Mouse (Mus musculus): ENCODE measurements at regions not wholly inside any gene's neighbourhood (a gene's known extent, or its start where the extent isn't known, plus 50 kb on each side); places are given as distances from the start of the nearest gene placed in this dataset.
"Not testable (repeated sequence)": the region's sequence is repeated elsewhere in the genome, so short reads cannot be mapped to it uniquely, and the experiment has no call there.

GRCm38 (mm10) chr17:82674593-82674992 is 540.5 kb upstream of the Pkdcc start:
- Histone ChIP-seq H3K27ac (no peak overlapping the region), H3K4me3 (no peak overlapping the region), H3K9ac (no peak overlapping the region), H3K4me2 (no peak overlapping the region), H3K36me3 (no peaks in the 10 kb centered on the region), H3K27me3 (replicated peaks) (no peaks in the 10 kb centered on the region), H3K4me1 (no peaks in the 10 kb centered on the region), H3K9me3 (replicated peaks) (no peaks in the 10 kb centered on the region)
- 52% methylated on average over 2 of the region's 2 CpGs for WGBS (ENCODE audit: insufficient replicate concordance)
- ATAC-seq, result no peak

GRCm38 (mm10) chr17:82666557-82666956 is 548.5 kb upstream of the Pkdcc start:
- not testable (repeated sequence) for H3K9ac ChIP-seq; H3K4me1 ChIP-seq; ATAC-seq; H3K27ac ChIP-seq; H3K9me3 ChIP-seq (replicated peaks); H3K4me2 ChIP-seq; H3K4me3 ChIP-seq; H3K36me3 ChIP-seq; H3K27me3 ChIP-seq (replicated peaks)
- 88% methylated on average over 1 of the region's 1 CpGs for WGBS (ENCODE audit: insufficient replicate concordance)

- H3K4me2 ChIP-seq, result no peak overlapping the region
- no peak overlapping the region for H3K27ac ChIP-seq
- no peaks in the 10 kb centered on the region for H3K4me1 ChIP-seq
- 81% methylated on average over 6 of the region's 6 CpGs for WGBS (ENCODE audit: insufficient replicate concordance)
- H3K36me3 ChIP-seq, result no peaks in the 10 kb centered on the region
- no peak overlapping the region for H3K4me3 ChIP-seq
- H3K9ac ChIP-seq, result no peak overlapping the region
- H3K9me3 ChIP-seq (replicated peaks), result no peaks in the 10 kb centered on the region
- H3K27me3 ChIP-seq (replicated peaks), result no peaks in the 10 kb centered on the region
- ATAC-seq, result no peak
These were observed 550.7 kb upstream of the Pkdcc start for GRCm38 (mm10) chr17:82664352-82664751.

GRCm38 (mm10) chr17:82636459-82637189 is 578.5 kb upstream of the Pkdcc start:
- Histone ChIP-seq H3K9ac (no peak overlapping the region), H3K27ac (no peak overlapping the region), H3K4me3 (no peak overlapping the region), H3K4me2 (no peak overlapping the region), H3K27me3 (replicated peaks) (no peaks in the 10 kb centered on the region), H3K9me3 (replicated peaks) (no peaks in the 10 kb centered on the region), H3K36me3 (no peaks in the 10 kb centered on the region), H3K4me1 (no peaks in the 10 kb centered on the region)
- 79% methylated on average over 1 of the region's 1 CpGs for WGBS (ENCODE audit: insufficient replicate concordance)
- ATAC-seq, result no peak

- Histone ChIP-seq H3K9me3 (replicated peaks) (no peaks in the 10 kb centered on the region), H3K36me3 (no peaks in the 10 kb centered on the region), H3K27me3 (replicated peaks) (no peaks in the 10 kb centered on the region), H3K4me2 (no peak overlapping the region), H3K4me1 (no peaks in the 10 kb centered on the region), H3K27ac (no peak overlapping the region), H3K9ac (no peak overlapping the region), H3K4me3 (no peak overlapping the region)
- ATAC-seq, result no peak
- 62% methylated on average over 4 of the region's 4 CpGs for WGBS (ENCODE audit: insufficient replicate concordance)
These were observed 579.2 kb upstream of the Pkdcc start for GRCm38 (mm10) chr17:82635849-82636248.

GRCm38 (mm10) chr17:82606642-82607175 is 608.4 kb upstream of the Pkdcc start:
- no peak for ATAC-seq
- 87% methylated on average over 3 of the region's 3 CpGs for WGBS (ENCODE audit: insufficient replicate concordance)
- no peak overlapping the region for H3K4me3 ChIP-seq
- no peaks in the 10 kb centered on the region for H3K4me1 ChIP-seq
- no peaks in the 10 kb centered on the region for H3K9me3 ChIP-seq (replicated peaks)
- no peak overlapping the region for H3K27ac ChIP-seq
- no peak overlapping the region for H3K4me2 ChIP-seq
- H3K36me3 ChIP-seq, result no peaks in the 10 kb centered on the region
- no peak overlapping the region for H3K9ac ChIP-seq
- no peaks in the 10 kb centered on the region for H3K27me3 ChIP-seq (replicated peaks)

- no peaks in the 10 kb centered on the region for H3K27me3 ChIP-seq (replicated peaks)
- no peak for ATAC-seq
- no peak overlapping the region for H3K4me2 ChIP-seq
- WGBS (ENCODE audit: insufficient replicate concordance), result 66% methylated on average over 2 of the region's 2 CpGs
- H3K36me3 ChIP-seq, result no peaks in the 10 kb centered on the region
- no peak overlapping the region for H3K27ac ChIP-seq
- no peaks in the 10 kb centered on the region for H3K4me1 ChIP-seq
- H3K4me3 ChIP-seq, result no peak overlapping the region
- H3K9ac ChIP-seq, result no peak overlapping the region
- H3K9me3 ChIP-seq (replicated peaks), result no peaks in the 10 kb centered on the region
These were observed 631.3 kb upstream of the Pkdcc start for GRCm38 (mm10) chr17:82583801-82584200.

- H3K9ac ChIP-seq, result no peak overlapping the region
- H3K36me3 ChIP-seq, result no peaks in the 10 kb centered on the region
- no peak overlapping the region for H3K4me2 ChIP-seq
- 60% methylated on average over 5 of the region's 5 CpGs for WGBS (ENCODE audit: insufficient replicate concordance)
- no peaks in the 10 kb centered on the region for H3K9me3 ChIP-seq (replicated peaks)
- ATAC-seq, result no peak
- H3K4me3 ChIP-seq, result no peak overlapping the region
- H3K27ac ChIP-seq, result no peak overlapping the region
- H3K27me3 ChIP-seq (replicated peaks), result no peaks in the 10 kb centered on the region
- no peaks in the 10 kb centered on the region for H3K4me1 ChIP-seq
These were observed 681.6 kb upstream of the Pkdcc start for GRCm38 (mm10) chr17:82533521-82533920.

- H3K36me3 ChIP-seq, result no peaks in the 10 kb centered on the region
- ATAC-seq, result no peak
- no peak overlapping the region for H3K4me2 ChIP-seq
- H3K27me3 ChIP-seq (replicated peaks), result no peaks in the 10 kb centered on the region
- no peak overlapping the region for H3K4me3 ChIP-seq
- no peaks in the 10 kb centered on the region for H3K4me1 ChIP-seq
- no peak overlapping the region for H3K27ac ChIP-seq
- no peaks in the 10 kb centered on the region for H3K9me3 ChIP-seq (replicated peaks)
- no peak overlapping the region for H3K9ac ChIP-seq
These were observed 697.0 kb upstream of the Pkdcc start for GRCm38 (mm10) chr17:82518129-82518528.

GRCm38 (mm10) chr17:82516850-82517249 is 698.2 kb upstream of the Pkdcc start:
- ATAC-seq, result no peak
- H3K27ac ChIP-seq, result no peak overlapping the region
- H3K27me3 ChIP-seq (replicated peaks), result no peaks in the 10 kb centered on the region
- H3K4me1 ChIP-seq, result no peaks in the 10 kb centered on the region
- no peaks in the 10 kb centered on the region for H3K9me3 ChIP-seq (replicated peaks)
- 47% methylated on average over 3 of the region's 3 CpGs for WGBS (ENCODE audit: insufficient replicate concordance)
- no peak overlapping the region for H3K4me2 ChIP-seq
- H3K36me3 ChIP-seq, result no peaks in the 10 kb centered on the region
- H3K4me3 ChIP-seq, result no peak overlapping the region
- H3K9ac ChIP-seq, result no peak overlapping the region

GRCm38 (mm10) chr17:82513816-82514215 is 701.3 kb upstream of the Pkdcc start:
- Histone ChIP-seq H3K27me3 (replicated peaks) (no peaks in the 10 kb centered on the region), H3K9me3 (replicated peaks) (no peaks in the 10 kb centered on the region), H3K4me2 (no peak overlapping the region), H3K4me1 (no peaks in the 10 kb centered on the region), H3K9ac (no peak overlapping the region), H3K36me3 (no peaks in the 10 kb centered on the region), H3K4me3 (no peak overlapping the region), H3K27ac (no peak overlapping the region)
- 54% methylated on average over 2 of the region's 2 CpGs for WGBS (ENCODE audit: insufficient replicate concordance)
- ATAC-seq, result no peak

GRCm38 (mm10) chr17:82504291-82504690 is 710.8 kb upstream of the Pkdcc start:
- WGBS (ENCODE audit: insufficient replicate concordance), result 68% methylated on average over 3 of the region's 3 CpGs
- H3K4me2 ChIP-seq, result no peak overlapping the region
- H3K9ac ChIP-seq, result no peak overlapping the region
- H3K36me3 ChIP-seq, result no peaks in the 10 kb centered on the region
- no peaks in the 10 kb centered on the region for H3K27me3 ChIP-seq (replicated peaks)
- no peaks in the 10 kb centered on the region for H3K9me3 ChIP-seq (replicated peaks)
- H3K27ac ChIP-seq, result no peak overlapping the region
- no peak for ATAC-seq
- no peak overlapping the region for H3K4me3 ChIP-seq
- no peaks in the 10 kb centered on the region for H3K4me1 ChIP-seq

- Histone ChIP-seq H3K4me1 (no peaks in the 10 kb centered on the region), H3K4me3 (no peak overlapping the region), H3K27ac (no peak overlapping the region), H3K27me3 (replicated peaks) (no peaks in the 10 kb centered on the region), H3K9me3 (replicated peaks) (no peaks in the 10 kb centered on the region), H3K4me2 (no peak overlapping the region), H3K36me3 (no peaks in the 10 kb centered on the region), H3K9ac (no peak overlapping the region)
- whole genome bisulfite sequencing (ENCODE audit: insufficient replicate concordance), result 40% methylated on average over 3 of the region's 3 CpGs
- no peak for ATAC-seq
These were observed 729.5 kb upstream of the Pkdcc start for GRCm38 (mm10) chr17:82485544-82485943.

All from liver, embryonic 12.5 days (tissue).